Mouse (Mus musculus) liver, embryonic 14.5 days (tissue): ENCODE results near the gene Ltbp1.

Experiments
- CTCF ChIP-seq: IDR thresholded peaks from 2 replicates; pipeline ENCODE4 v1.5.1; 2016; ENCODE audit warnings: antibody characterized with exemption, low read depth, control low read depth
- EP300 ChIP-seq: IDR thresholded peaks from 2 replicates; pipeline ENCODE4 v1.6.1; 2016; ENCODE audit warnings: antibody characterized with exemption, low read depth

GRCm38 (mm10) chr17:75333011-75333410 is 327.6 kb downstream of the Ltbp1 start:
- no peak for TF ChIP-seq CTCF
- TF ChIP-seq EP300: no peak
